Mouse (Mus musculus): ENCODE results near the gene Myo5c.

DNA sequence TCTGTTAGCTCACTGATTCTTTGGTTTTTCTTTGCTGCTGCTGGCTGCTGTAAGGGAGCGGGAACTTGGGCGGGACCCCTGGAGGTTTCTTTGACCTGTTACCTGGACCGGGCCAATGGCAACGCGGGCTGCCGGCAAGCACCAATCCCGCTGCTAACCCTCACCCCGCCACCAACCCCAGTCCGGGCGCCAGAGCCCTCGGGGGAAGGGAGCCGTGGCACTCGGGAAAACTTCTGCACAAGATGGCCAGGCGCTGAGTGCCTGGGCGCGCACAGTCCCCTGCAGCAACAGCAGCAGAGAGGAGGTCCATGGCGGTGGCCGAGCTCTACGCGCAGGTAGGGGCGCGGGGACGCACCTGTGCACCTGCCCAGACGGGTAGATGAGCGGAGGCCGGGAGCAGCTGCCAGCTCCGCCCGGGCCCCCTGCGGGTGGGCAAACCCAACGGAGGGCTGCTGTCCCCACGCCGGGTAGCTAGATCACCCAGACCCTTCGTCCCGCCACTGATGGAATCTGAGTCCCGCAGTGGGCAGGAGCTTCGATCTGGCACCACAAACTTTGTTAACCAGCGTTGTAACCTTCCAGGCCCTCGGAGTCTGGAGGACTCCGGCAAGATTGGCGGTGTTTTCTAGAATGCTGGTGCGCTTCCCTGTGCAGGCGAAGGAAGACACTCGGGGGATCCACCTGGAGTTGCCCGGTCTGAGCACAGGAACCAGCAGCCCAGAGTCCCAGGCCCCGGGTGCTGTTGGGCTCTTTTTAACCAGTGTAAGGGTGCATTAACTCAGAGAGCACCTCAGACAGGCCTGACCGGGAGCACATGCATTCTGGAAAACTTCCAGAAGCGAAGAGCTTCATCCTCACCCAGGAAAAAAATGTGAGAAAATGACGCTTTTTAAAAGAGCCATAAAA, at the start of gene Myo5c:
- no peak for TF ChIP-seq CTCF (IDR thresholded peaks at IDR 0.05; ENCODE audit: control insufficient read depth, insufficient read depth, low read length)
- TF ChIP-seq POLR2A (IDR thresholded peaks at IDR 0.05; ENCODE audit: borderline replicate concordance, control insufficient read depth, low read depth, low read length), result no peak
